Mouse (Mus musculus) adrenal gland, adult 18-20 months (tissue): ENCODE results near the gene Tmem9. TPM values are rescaled to one million over a fixed set of nuclear protein-coding genes. Genes with fewer than 3 reads are reported as not detected.

Source experiments
- DNase-seq, 2 experiments: peaks; one replicate each; pipeline ENCODE4 v3.0.0; 2021 to 2022; ENCODE audit warnings: low spot score in 2 of 2
- total RNA-seq, 2 experiments: library from RNA; stranded (reverse); gene quantifications; 1 replicate in 1 of 2; 2 replicates in 1 of 2; pipeline ENCODE4 v1.2.3; 2021

The Tmem9 gene
- total RNA-seq, 2 experiments from 2014 or later = 29.8 to 32.0 TPM

GRCm38 (mm10) chr1:136018390-136019189 is 10.6 kb downstream of the Tmem9 start:
- DNase-seq = peak; percentile 24 to 27

- no peak for DNase-seq
Observed at GRCm38 (mm10) chr1:136030201-136030600, 22.3 kb downstream of the Tmem9 start.

- DNase-seq = no peak
Observed at GRCm38 (mm10) chr1:136031697-136032096, 23.7 kb downstream of the Tmem9 start.

GRCm38 (mm10) chr1:136032961-136033360 is 25.0 kb downstream of the Tmem9 start:
- DNase-seq = no peak

GRCm38 (mm10) chr1:136038746-136039538 is 31.0 kb downstream of the Tmem9 start:
- no peak for DNase-seq

- no peak for DNase-seq
Observed at GRCm38 (mm10) chr1:136040452-136040851, 32.5 kb downstream of the Tmem9 start.

GRCm38 (mm10) chr1:136040874-136041273 is 32.9 kb downstream of the Tmem9 start:
- no peak for DNase-seq

GRCm38 (mm10) chr1:136045774-136046173 is 37.8 kb downstream of the Tmem9 start:
- DNase-seq = peak; percentile 30 to 53

- DNase-seq = peak in 1 of 2 experiments; percentile 17
Observed at GRCm38 (mm10) chr1:136047432-136047831, 39.5 kb downstream of the Tmem9 start.

- DNase-seq = no peak
Observed at GRCm38 (mm10) chr1:136047894-136048293, 39.9 kb downstream of the Tmem9 start.

- peak in 1 of 2 experiments; percentile 4 for DNase-seq
Observed at GRCm38 (mm10) chr1:136050312-136051012, 42.5 kb downstream of the Tmem9 start, which contains the start of gene Ascl5. TSS of gene Ascl5 (plus strand) at chr1:136050804.

- DNase-seq = peak in 1 of 2 experiments; percentile 7
Observed at GRCm38 (mm10) chr1:136051013-136051315, 43.0 kb downstream of the Tmem9 start.

GRCm38 (mm10) chr1:136051465-136051864 is 43.5 kb downstream of the Tmem9 start:
- peak; percentile 33 to 50 for DNase-seq

GRCm38 (mm10) chr1:136052547-136052946 is 44.6 kb downstream of the Tmem9 start, which contains the start of gene Cacna1s:
TSS of gene Cacna1s (plus strand) at chr1:136052750.
- DNase-seq = no peak

- DNase-seq = no peak
Observed at GRCm38 (mm10) chr1:136055771-136056170, 47.8 kb downstream of the Tmem9 start.

GRCm38 (mm10) chr1:136058594-136058993 is 50.6 kb downstream of the Tmem9 start:
- no peak for DNase-seq

- peak; percentile 40 to 65 for DNase-seq
Observed at GRCm38 (mm10) chr1:136061041-136061789, 53.3 kb downstream of the Tmem9 start.

- DNase-seq = no peak
Observed at GRCm38 (mm10) chr1:136061790-136062141, 53.8 kb downstream of the Tmem9 start.

- no peak for DNase-seq
Observed at GRCm38 (mm10) chr1:136063991-136064390, 56.0 kb downstream of the Tmem9 start.

GRCm38 (mm10) chr1:136066621-136067020 is 58.7 kb downstream of the Tmem9 start:
- no peak for DNase-seq

- DNase-seq = no peak
Observed at GRCm38 (mm10) chr1:136067579-136067978, 59.6 kb downstream of the Tmem9 start.
